Mouse (Mus musculus) adrenal gland, postnatal 14 days (tissue): ENCODE results near the gene Stpg2. TPM values are rescaled to one million over a fixed set of nuclear protein-coding genes. Genes with fewer than 3 reads are reported as not detected.
"Not testable (repeated sequence)": the region's sequence is repeated elsewhere in the genome, so short reads cannot be mapped to it uniquely, and the experiment has no call there.

ENCODE experiments used
- DNase-seq: peaks from one replicate; pipeline ENCODE4 v3.0.0; 2021; ENCODE audit warnings: mixed read lengths
- total RNA-seq: library from RNA; stranded (reverse); gene quantifications from 2 replicates; pipeline ENCODE4 v1.2.3, GENCODE M21; 2021

Stpg2 gene
- total RNA-seq, 1 experiment from 2014 or later, result not detected

DNA sequence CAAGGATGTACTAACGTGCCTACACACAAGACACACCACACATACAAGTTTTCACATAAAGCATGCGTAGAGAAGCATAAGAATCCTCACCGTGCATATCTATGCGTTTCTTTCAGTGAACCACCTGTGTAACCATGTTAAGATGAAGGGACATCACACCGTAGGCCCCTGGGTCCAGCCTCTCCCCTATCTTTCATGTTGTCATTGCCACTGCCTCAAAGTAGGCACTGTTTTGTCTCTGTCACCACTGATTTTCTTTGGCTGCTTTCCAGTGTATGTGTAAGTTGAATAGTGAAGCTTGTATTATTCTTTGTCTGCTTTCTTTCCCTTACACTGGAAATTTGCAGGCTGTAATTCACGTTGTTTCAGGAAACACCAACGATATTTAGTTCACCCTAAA, 236.7 kb downstream of the Stpg2 start:
- DNase-seq, result no peak

DNA sequence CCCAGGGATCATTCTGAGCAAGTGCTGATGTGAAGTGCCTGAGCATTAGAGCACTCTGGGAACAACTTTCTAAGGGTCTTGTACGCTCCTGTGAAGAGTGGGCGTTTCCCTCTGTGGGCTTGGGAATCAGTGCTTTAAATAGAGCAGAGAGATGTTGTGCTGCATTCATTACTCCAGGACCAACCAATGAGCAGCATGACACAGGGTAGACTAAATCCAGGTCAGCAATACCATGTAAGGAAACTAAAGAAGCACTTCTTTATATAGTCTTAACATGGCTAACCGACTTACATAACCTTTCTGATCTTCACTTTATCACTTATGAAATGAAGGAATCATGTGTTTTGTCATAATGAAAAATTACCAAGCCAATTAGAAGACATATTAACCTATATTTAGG, 290.4 kb downstream of the Stpg2 start:
- no peak for DNase-seq

DNA sequence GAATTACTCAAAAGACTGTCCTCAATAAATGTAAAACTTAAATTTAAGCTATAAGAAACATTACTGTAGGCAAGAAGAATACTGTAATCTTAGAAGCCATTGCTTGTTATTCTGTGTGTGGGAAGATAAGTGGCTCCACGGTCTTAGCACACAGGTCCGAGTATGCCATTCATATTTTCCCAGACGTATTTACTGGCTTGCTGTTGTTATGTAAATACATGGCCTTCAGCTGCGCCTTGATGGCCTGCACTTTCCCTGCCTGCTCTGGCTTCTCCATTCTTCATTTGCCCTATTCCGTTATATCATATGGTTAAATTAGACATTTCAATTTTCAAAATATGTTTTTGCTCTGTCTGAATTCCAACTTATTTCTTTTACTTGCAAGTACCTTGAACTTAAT, 296.7 kb downstream of the Stpg2 start:
- DNase-seq, result no peak

DNA sequence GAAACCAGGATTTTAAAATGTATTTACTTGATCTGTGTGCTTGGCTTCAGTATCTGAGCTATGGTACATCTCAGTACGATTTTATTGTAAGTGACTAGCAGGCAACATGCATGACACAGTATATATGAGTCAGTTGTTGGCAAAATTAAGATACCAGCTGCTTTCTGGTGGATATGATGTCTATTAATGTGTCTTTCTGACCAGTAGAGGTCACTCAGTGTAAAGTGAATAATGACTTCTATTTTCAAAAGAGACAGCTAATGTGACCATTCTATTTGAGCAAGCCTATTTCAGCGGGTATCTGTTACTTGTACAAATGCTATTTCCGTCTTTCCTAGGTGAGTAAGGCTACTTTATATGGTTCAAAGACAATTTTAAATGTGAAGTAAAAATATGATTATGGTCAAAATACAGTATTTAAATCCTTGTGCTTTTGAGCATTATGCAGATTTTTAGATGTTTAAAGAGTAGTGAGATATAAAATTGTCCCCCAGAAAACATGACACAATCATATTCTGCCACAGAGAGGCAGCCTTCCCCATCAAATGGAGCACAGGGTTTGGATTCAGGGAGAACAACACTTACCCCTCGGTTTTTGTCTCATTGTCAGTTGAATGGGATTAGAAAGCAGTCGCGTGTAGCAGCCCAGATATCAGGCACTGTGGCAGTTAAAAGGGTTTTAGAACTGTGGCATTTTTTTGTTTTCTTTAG, 303.9 kb downstream of the Stpg2 start:
- no peak for DNase-seq

DNA sequence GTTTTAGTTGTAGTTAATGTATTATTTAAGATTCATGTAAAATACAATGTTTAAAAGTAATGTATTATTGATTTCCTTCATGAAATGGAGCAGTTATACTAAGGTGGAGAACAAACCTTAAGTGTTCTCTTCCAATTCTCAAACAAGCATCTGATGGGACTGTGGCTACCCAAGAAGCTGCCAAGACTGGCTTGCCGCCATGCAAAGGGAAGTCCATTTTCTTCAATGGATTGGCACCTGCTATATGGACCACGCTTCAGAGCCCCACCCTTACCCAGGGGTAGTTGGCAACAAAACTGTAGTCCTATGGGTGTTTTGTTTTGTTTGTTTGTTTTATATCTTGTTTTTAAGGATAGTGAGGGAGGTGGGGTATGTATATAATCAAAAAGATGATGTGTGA, 373.0 kb downstream of the Stpg2 start:
- no peak for DNase-seq

DNA sequence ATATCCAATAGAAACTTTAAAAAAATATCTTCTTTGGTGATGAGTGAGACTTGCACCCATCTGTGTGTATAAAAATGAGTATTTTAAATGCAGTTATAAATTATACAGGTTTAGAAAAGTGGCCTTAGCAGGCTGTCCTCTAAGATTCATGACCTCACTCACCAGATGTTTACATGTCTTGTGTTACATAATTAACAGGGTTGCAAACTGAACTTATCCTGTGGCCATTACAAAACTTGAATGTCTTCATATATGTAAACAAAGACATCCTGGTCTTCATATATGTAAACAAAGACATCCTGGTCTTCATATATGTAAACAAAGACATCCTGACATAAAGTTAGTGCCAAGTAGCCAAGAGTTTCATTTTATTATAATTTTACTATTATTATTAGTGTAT, 375.8 kb downstream of the Stpg2 start:
- no peak for DNase-seq

DNA sequence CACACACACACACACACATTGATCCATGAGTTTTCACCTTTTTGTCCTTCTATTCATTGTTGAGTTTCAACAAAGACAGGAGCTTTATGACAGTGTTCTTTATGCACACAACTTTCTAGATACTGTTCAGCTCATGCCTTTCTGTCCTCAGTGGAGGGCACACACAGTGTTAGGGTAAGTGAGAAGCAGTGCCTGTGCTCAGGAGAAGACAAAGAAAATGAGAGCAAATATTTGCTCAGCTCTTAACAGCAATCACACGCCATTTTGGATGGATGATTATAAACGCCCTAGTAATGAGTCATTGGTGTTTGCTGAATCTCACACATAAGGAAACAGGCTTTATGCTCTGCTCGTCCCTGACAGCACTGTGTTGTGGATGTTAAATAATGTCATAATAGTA, 394.0 kb downstream of the Stpg2 start:
- DNase-seq, result no peak

DNA sequence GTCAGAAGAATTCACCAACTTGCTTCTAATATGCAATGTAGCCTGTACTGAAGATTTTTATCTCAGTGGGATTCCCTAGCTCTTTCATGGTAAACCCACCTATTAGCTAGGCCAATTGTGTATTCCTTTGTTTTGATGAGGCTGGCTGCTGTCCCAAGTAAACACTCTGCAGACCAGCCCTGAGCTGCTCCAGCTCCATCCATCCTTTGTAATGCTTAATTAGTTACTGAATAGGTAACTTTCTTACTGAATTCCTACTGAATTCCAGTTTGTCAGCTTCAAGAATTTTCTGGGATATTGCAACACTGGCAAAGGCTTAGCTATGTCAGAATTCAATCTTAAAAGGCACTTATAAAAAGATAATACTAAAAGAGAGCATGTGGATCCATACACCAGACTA, 402.8 kb downstream of the Stpg2 start:
- not testable (repeated sequence) for DNase-seq

DNA sequence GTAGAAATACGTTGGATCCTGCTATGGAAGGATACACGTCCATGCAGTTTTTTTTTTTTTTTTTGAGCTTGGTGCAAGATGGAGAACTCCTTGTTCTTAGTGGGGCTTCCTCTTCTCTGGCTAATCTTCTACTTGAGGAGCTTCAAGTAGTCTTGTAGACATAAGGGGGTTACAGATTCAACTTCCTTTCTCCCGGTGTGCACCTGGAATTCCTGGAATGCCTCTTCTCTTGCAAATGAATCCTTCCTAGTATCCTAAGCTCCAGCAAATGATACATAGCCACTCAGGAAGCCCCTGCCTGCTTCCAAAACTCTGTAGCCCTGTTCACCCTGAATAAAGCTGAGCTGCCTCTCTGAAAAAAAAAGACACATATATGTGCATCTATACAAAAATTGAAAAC, 409.1 kb downstream of the Stpg2 start:
- DNase-seq, result no peak

DNA sequence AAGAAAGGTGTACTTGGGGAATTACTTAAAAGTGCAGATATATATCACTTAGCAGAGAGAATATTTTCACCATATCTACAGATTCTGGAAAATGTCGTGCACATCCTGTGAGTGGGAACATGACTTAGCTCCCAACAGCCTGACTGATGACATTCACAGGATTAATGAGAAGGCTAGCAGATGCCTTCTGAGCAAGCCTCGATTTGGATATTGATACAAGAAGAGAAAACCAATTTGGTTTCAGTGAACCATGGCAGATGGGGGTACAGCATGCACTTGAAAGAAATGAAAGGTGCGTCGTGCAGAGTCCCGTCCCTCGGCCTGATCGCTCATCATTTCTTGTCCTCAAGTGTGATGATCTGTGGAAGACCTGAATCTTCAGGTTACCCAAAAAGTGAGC, 410.3 kb downstream of the Stpg2 start:
- DNase-seq, result no peak

DNA sequence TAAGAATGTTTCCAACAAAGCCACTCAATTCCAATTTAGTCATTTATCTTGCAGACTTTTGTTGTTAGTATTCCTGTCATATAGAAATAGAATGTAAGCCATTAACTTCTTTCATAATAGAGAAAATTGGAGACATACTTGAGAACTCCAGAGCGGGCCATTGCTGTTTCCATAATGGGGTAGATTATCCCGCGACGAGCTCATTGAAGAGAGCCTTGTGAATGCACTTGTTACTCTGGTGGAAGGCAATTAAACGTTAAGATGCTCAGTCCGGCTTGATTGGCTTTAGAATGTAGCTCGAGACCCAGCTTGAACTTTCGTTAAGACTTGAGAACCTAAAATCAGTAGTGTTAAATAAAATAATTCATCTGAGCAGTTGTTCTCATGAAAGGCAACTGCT, 432.4 kb downstream of the Stpg2 start:
- no peak for DNase-seq

DNA sequence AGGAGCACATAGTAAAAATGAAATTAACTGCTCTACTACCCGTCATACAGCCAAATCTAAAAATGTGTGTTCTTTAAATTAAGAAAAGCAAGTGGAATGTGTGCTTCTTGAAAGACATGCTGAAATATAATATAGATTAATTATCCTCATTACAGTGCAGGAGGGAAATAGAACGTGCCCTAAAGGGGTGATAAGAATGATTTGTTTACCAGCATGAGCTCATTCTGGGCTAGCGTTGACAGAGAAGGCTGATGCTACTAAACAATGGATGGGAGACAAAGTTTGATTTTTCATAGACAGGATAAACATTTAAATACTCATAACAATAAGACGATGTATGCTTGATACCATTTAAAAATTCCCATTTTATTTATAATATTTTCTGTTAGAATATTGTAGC, 446.0 kb downstream of the Stpg2 start:
- no peak for DNase-seq

DNA sequence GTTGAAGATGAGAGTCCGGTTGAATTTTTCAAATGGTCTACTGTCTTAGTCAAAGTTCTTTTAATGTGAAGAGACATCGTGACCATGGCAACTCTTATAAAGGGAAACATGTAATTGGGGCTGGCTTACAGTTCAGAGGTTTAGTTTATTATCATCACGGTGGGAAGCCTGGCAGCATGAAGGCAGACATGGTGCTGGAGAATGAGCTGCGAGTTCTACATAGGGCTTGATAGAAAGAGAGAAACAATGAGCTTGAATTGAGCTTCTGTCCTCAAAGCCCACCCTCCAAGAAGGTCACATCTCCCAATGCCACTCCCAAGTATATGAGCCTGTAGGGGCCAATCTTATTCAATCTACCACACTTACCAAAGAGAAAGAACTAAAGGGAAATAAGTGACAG, 453.9 kb downstream of the Stpg2 start:
- no peak for DNase-seq

DNA sequence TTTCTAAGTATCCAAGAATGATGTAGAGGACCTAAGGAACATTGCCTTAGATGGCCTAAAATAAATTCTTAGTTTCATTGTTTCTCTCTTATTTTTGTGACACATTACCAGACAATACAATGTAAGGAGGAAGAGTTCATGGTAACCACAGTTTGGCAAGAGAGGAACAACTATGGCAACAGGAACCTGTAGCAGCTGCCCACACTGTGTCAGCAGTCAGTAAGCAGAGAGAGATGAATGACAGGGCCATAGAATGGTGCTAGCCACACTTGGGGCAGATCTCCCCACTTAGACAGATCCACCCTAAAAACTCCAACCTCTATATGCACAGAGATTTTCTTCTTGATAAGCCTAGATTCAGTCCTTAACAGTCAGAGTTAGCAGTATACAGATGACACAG, 456.7 kb downstream of the Stpg2 start:
- no peak for DNase-seq

DNA sequence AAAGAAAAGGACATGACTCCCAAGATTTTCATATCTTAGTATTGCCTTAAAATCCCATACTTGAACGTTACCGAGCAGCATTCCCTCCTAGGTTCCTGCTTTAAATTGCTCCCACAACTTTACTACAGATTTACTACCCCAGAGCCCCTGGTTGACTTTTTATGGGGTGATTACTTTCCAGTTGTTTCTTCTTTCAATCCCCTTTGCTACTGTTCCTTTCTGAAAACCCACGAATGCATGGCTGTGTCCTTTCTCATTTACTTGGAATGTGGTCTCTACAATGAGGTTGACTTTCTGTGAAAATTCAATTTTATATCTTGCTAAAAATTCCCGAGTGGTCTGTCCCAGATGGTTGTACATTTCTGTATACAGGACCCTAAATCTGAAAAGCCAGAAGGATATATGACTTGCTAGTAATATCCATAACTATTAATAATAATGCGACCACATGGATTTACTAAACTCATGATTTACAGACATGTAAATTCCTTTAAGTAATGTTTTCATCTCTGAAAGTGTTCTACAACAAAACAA, 458.3 kb downstream of the Stpg2 start:
- DNase-seq, result no peak

DNA sequence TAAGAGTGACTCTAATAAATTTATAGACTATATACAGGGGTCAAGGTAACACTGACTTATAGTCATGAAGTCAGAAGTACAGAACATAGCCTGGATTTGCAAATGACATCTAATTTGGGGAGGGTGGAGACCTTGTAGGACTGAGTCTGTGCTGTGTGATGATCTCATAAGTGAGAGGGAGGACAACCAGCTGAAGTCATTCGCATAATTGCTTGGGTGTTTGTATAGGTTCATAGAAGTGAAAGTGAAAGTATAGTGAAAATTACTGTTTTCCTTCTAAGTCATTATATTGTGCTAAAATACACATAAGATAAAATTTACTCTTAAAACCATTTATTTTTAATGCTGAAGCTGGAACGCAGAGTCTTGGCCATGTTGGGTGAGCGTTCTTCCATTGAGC, 459.6 kb downstream of the Stpg2 start:
- DNase-seq, result no peak

DNA sequence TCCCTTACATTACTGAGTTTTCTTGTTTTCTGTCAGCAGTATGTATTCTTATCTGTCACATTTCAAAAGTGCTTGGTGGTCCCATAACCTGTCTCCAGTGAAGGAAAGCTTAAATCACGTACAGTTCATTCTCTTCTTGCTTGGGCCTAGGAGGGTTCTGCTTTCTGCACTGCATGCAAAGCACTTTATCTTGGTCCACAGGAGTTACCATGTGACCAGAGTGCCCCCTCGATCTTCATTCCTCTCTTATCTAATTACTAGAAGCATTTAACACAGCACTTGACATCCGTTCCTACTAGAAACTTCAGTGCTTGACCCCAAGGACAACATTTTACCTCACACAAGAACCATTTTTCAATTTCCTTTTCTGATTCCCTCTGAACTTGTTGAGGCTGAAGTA, 470.7 kb downstream of the Stpg2 start:
- DNase-seq, result no peak

DNA sequence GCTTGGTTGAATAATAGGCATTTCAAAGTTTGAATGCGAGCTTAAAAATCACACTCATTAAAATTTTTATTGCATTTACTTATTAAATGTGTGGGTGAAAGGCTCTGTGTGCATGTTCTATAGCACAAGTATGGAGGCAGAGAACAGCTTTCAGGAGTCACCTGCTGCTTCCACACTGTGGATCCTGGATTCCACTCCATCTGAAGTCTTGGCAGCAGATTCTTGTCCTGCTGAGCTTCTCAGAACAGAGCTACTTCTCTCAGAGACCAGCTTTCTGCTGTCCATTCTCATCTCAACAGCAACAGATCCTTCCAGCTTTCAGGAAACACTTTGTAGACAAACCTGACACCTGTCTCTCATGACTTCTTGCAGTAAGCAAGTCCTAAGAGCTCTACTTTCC, 471.2 kb downstream of the Stpg2 start:
- no peak for DNase-seq

DNA sequence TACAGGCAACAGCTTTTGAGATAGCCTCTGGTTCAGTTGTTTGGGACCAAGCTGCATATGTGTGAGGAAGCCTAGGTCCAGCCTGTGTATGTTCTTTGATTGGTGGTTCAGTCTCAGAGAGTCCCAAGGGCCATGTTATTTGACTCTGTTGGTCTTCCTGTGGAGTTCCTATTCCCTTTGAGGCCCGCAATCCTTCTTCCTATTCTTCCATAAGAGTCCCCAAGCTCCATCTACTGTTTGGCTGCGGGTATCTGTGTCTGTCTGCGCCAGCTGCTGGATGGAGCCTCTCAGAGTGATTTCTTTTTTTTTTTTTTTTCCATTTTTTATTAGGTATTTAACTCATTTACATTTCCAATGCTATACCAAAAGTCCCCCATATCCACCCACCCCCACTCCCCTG, 498.7 kb downstream of the Stpg2 start:
- DNase-seq, result not testable (repeated sequence)

DNA sequence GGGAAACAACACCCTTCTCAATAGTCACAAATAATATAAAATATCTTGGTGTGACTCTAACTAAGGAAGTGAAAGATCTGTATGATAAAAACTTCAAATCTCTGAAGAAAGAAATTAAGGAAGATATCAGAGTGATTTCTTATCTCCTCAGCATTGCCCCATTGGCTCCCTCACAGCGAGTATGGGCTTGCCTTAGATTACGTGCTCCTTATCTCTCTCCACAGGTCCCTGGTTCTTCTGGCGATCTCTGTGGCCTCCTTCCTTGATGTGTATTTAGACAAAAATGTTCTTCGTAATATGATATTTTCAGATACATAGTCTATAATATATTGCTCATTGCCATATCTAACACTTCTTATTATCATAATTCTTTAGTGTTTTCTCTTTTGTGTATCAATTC, 501.9 kb downstream of the Stpg2 start:
- DNase-seq, result not testable (repeated sequence)

DNA sequence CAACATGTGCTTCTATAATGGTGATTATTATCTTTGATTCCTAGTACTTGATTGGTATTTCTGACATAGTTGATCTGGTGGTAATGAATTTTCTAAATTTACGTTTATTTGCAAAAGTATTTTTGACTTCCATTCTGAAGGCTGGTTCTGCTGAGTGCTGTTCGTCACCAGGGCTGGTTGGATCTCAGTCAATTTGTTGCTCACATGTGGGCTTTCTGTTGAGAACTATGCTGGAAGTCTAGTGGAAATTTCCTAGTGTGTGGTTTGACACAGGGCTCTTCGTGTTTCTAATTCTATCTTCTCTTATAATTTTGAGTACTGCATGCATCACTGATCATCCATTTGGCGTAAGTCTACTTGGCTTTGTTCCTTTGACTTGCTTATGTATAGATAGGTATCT, 504.3 kb downstream of the Stpg2 start:
- no peak for DNase-seq

DNA sequence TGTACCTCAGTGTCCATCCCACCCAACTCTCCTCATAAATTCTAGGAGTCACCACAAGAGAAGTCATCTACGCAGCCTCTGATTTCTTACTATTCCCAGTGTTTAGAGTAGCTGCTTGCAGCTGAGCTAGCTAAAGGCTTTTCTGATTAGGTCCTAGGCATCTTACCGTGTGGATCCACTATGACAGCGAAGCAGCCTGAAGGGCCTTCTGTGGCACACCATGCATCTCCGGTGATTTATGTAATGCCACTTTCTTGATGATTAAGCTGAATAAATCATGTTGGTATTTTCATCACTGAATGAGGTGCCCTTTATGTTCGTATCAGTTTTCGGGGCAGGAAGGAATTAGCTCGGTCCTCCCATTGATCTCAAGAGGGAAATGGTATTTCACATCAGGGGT, 523.3 kb downstream of the Stpg2 start:
- no peak for DNase-seq

DNA sequence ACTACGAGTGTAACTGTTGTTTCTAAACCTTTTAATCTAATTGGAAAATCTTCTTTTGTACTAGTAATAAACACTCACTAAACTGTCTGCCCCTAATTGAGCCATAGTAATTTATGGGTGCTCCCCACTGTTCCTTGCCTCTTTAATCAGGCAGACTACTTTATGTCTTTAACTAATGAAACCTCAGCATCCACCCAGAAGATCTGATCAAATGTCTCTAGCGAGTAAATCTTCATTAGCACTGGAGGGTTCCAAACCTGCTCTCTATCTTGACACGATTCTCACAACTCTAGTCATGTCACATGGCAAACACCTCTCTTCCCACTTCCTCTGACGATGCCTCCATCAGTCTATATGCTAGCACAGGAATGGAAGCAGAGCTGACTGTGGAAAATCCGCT, 523.8 kb downstream of the Stpg2 start:
- no peak for DNase-seq

DNA sequence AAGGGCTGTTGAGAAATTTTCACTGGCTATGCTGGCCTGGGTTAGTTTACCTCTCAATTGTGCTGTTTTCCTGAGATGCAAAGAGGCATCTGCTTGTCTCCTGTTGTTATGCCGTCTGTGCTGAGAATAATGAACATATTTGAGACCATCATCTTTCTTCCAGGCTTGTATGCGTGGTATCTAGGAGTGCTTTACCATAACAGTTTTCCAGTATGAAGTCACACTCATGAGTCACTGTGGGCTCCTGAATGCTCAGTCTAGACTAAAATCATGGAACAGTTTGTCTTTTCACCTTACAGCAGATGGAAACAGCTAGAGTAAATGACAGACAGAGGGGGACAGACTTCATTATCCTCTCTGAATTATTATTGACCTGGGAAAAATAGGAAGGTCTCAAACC, 527.7 kb downstream of the Stpg2 start:
- no peak for DNase-seq

DNA sequence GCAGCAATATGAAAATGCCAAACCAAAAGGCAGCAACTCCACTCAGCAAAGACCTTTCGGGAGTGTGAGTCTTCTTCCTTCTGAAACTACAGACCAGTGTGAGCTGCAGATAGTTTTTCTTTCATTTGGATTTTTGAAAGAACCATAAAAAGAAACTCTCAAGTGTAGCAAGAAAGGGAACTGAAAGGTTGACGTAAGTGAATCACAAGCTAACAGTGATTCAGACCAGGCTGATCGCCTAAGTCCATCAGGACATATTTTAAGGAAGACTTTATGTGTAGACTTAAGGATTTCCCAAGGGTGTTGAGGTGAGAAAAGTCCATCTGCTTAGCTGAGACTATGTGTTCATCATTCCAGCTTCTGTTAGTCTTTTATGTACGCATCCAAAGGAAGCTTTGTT, 533.9 kb downstream of the Stpg2 start:
- DNase-seq, result no peak
